Mouse (Mus musculus) forebrain, postnatal 0 days (tissue): ENCODE data around the gene Parp11. TPM values are rescaled to one million over a fixed set of nuclear protein-coding genes. Genes with fewer than 3 reads are reported as not detected.

Experiments used
- ATAC-seq: fragments of 200-750 bp; cut with Nextera tagmentation; 2 replicates; pipeline ENCODE4 v1.8.0; 2017; ENCODE audit warnings: mild to moderate bottlenecking, moderate library complexity
- DNase-seq: peaks from one replicate; pipeline ENCODE4 v3.0.0-alpha.2; 2015
- H3K27ac ChIP-seq: fragments of 300-500 bp; sonication (generic); 2 replicates; pipeline ENCODE4 v1.5.1; 2014; ENCODE audit warnings: low read depth, mild to moderate bottlenecking, antibody characterized with exemption, low read length, moderate library complexity, mixed read lengths
- H3K27me3 ChIP-seq: fragments of 300-500 bp; sonication (generic); 2 replicates; pipeline ENCODE4 v1.6.1; 2014; ENCODE audit warnings: mild to moderate bottlenecking, low read length, mixed read lengths; ENCODE audit not compliant: insufficient read depth
- H3K36me3 ChIP-seq: fragments of 300-500 bp; sonication (generic); 2 replicates; pipeline ENCODE4 v1.6.1; 2014; ENCODE audit warnings: mild to moderate bottlenecking, moderate library complexity; ENCODE audit not compliant: insufficient read depth
- H3K4me1 ChIP-seq: fragments of 300-500 bp; sonication (generic); 2 replicates; pipeline ENCODE4 v1.6.1; 2014; ENCODE audit warnings: antibody characterized with exemption; ENCODE audit not compliant: insufficient read depth
- H3K4me2 ChIP-seq: fragments of 300-500 bp; sonication (generic); 2 replicates; pipeline ENCODE4 v1.6.1; 2014; ENCODE audit warnings: low read depth, mild to moderate bottlenecking, moderate library complexity
- H3K4me3 ChIP-seq: fragments of 300-500 bp; sonication (generic); 2 replicates; pipeline ENCODE4 v1.5.1; 2014; ENCODE audit warnings: low read depth, low read length, mixed read lengths
- H3K9ac ChIP-seq: fragments of 300-500 bp; sonication (generic); 2 replicates; pipeline ENCODE4 v1.6.1; 2014; ENCODE audit warnings: mild to moderate bottlenecking
- H3K9me3 ChIP-seq: fragments of 300-500 bp; sonication (generic); 2 replicates; pipeline ENCODE4 v1.6.1; 2016; ENCODE audit warnings: low read length
- CTCF ChIP-seq: sonication (generic); IDR thresholded peaks from 2 replicates; pipeline ENCODE4 v1.5.1; 2016; ENCODE audit warnings: antibody characterized with exemption, control low read depth, low read depth
- WGBS: fragments of 180-500 bp; shearing (Covaris S2); extraction: QIAGEN DNeasy Blood & Tissue Kit; methylation state at CpG from one replicate; pipeline ENCODE4 v1.1.7; 2014; 5-methylcytosine and 5-hydroxymethylcytosine counted together
- polyA plus RNA-seq: library from polyadenylated mRNA; unstranded; fragments of >200 nt; fragmentation: Nextera tagmentation; extraction: Ambion mirVana; gene quantifications from 2 replicates; pipeline ENCODE4 v1.2.1, GENCODE M21; 2015
- total RNA-seq: library from RNA; depleted of rRNA; stranded (reverse); fragments of >200 nt; gene quantifications from 2 replicates; pipeline ENCODE4 v1.2.3, GENCODE M21; 2014

The Parp11 gene
- total and polyA plus RNA-seq, 2 experiments from 2014 or later, result 45.8 to 60.9 TPM

DNA sequence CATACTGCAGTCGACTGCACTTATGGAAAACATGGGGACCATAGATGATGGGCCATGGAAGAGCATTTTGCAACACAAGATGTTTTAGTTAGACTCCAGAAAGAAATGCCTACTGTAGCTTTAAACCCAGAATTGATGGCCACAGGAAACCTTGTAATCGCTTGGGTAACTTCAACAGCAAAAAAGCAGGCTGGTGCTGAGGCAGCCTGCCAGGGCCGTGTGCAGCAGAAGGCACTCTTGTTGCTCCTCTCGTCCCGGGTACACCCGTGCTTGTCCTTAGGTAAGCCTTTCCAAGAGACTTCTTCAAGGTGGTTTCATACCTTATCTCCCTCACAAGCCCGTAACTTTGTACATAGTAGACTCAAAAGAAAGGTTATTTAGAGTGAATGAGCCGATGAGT, 74.5 kb downstream of the Parp11 start:
- Histone ChIP-seq H3K9me3 (no peaks in the 10 kb centered on the region), H3K27me3 (no peaks in the 10 kb centered on the region), H3K4me1 (no peaks in the 10 kb centered on the region), H3K4me3 (no peak overlapping the region), H3K27ac (no peak overlapping the region), H3K4me2 (no peak overlapping the region), H3K36me3 (no peaks in the 10 kb centered on the region), H3K9ac (no peak overlapping the region)
- no peak for ATAC-seq
- TF ChIP-seq CTCF, result no peak
- WGBS, result 76% methylated on average over 8 of the region's 8 CpGs
- no peak for DNase-seq

DNA sequence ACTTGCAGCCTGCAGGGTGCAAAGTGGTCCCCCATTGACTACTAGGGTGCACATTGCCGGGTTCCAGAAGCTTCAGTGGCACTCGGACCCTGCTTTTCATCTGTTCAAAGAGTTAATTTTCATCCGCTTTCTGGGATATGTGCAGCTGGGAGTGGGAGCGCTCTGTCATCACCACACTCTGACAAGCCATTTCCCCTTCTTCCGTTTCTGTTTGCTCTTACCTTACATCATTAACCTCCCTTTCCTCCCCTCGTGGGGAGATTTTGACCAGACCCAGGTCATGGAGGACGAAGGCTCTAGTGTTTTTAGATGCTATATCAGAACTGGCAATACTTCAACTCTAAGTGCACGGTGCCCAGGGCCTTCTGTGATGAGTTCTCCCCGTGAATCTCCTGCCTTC, 75.7 kb downstream of the Parp11 start:
- H3K9ac ChIP-seq, result no peak overlapping the region
- DNase-seq, result no peak
- no peak overlapping the region for H3K4me2 ChIP-seq
- H3K27ac ChIP-seq, result no peak overlapping the region
- ATAC-seq, result no peak
- H3K27me3 ChIP-seq, result no peaks in the 10 kb centered on the region
- H3K36me3 ChIP-seq, result no peaks in the 10 kb centered on the region
- TF ChIP-seq CTCF, result no peak
- 78% methylated on average over 9 of the region's 9 CpGs for WGBS
- H3K4me3 ChIP-seq, result no peak overlapping the region
- H3K4me1 ChIP-seq, result no peaks in the 10 kb centered on the region
- no peaks in the 10 kb centered on the region for H3K9me3 ChIP-seq

DNA sequence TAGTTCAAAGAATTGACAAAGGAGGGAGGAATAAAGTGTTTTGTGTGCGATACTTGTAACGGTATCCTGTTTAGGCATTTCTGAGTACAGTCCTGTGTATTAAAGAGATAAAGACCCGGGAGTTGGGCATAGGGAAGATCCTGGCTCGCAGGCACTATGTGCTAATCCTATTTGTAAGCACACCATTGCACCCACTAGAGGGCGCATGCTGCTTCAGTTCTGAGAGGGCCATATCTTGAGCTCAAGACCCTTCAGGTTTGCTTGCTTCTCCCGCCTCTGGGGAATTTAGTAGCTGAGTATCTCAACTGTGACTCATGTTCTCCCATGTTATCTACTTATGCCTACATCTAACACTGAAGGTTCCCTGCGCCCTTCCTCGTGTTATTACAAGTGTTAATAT, 77.8 kb downstream of the Parp11 start:
- DNase-seq (peak; percentile 83), ATAC-seq (peak; percentile 81)
- no peak overlapping the region for H3K27ac ChIP-seq
- no peak overlapping the region for H3K9ac ChIP-seq
- no peaks in the 10 kb centered on the region for H3K4me1 ChIP-seq
- 33% methylated on average over 8 of the region's 8 CpGs for WGBS
- no peaks in the 10 kb centered on the region for H3K9me3 ChIP-seq
- no peak overlapping the region for H3K4me3 ChIP-seq
- TF ChIP-seq CTCF, result peak; percentile 87
- H3K36me3 ChIP-seq, result no peaks in the 10 kb centered on the region
- no peaks in the 10 kb centered on the region for H3K27me3 ChIP-seq
- H3K4me2 ChIP-seq, result no peak overlapping the region

DNA sequence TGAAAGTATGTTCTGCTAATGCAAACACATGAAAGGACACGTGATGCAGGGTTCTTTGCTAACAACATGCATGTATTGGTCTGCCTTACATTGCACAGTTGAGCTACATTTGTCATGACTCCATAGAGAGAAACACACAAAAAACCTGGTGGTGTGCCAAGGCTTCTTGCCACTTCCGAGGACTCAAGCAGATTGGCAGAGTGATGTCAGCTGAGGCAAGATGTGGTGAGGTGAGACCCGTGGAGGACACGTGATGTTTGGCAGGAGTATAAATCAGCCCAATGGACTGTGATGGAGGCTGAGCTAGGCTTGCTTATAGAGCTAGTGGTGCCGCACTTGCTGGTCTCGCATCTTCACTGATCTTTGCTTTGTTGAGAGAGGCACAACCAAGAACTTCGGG, 82.0 kb downstream of the Parp11 start:
- TF ChIP-seq CTCF, result no peak
- Histone ChIP-seq H3K36me3 (no peaks in the 10 kb centered on the region), H3K27me3 (no peaks in the 10 kb centered on the region), H3K4me1 (no peaks in the 10 kb centered on the region), H3K9me3 (no peaks in the 10 kb centered on the region), H3K4me3 (no peak overlapping the region), H3K9ac (no peak overlapping the region), H3K27ac (no peak overlapping the region), H3K4me2 (no peak overlapping the region)
- WGBS, result 75% methylated on average over 7 of the region's 7 CpGs
- no peak for DNase-seq
- ATAC-seq, result no peak

DNA sequence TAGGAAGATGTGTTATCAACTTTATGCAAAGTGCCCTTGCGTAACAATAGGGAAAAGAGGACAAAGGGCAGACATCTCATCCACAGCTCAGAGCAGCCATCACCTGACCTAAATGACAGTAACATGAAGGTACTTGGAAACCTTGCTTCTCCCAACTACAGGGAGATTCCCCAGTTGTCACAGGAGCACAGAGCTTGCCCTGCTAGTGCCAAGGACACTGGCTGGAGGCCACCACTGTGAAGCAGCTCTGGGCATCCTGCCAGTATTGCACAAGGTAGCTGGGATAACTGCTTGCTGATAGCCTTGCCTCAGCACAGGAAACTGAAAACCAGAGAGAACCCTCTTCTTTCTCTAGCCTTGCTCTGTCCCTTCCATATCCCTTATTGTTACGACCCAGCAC, 82.8 kb downstream of the Parp11 start:
- Histone ChIP-seq H3K9ac (no peak overlapping the region), H3K27me3 (no peaks in the 10 kb centered on the region), H3K9me3 (no peaks in the 10 kb centered on the region), H3K4me2 (no peak overlapping the region), H3K4me1 (no peaks in the 10 kb centered on the region), H3K4me3 (no peak overlapping the region), H3K27ac (no peak overlapping the region), H3K36me3 (no peaks in the 10 kb centered on the region)
- peak; percentile 55 for DNase-seq
- 66% methylated on average over 2 of the region's 2 CpGs for WGBS
- no peak for TF ChIP-seq CTCF
- ATAC-seq, result no peak

GRCm38 (mm10) chr6:127530206-127530605, 83.6 kb downstream of the Parp11 start:
- ATAC-seq (no peak), DNase-seq (no peak)
- no peak overlapping the region for H3K4me3 ChIP-seq
- no peak for TF ChIP-seq CTCF
- H3K9ac ChIP-seq, result no peak overlapping the region
- no peaks in the 10 kb centered on the region for H3K27me3 ChIP-seq
- H3K4me2 ChIP-seq, result no peak overlapping the region
- H3K36me3 ChIP-seq, result no peaks in the 10 kb centered on the region
- no peak overlapping the region for H3K27ac ChIP-seq
- WGBS, result 69% methylated on average over 3 of the region's 3 CpGs
- H3K4me1 ChIP-seq, result no peaks in the 10 kb centered on the region
- H3K9me3 ChIP-seq, result no peaks in the 10 kb centered on the region

GRCm38 (mm10) chr6:127531412-127532205, 85.0 kb downstream of the Parp11 start:
- H3K9me3 ChIP-seq, result no peaks in the 10 kb centered on the region
- no peak overlapping the region for H3K4me2 ChIP-seq
- ATAC-seq (no peak), DNase-seq (no peak)
- H3K36me3 ChIP-seq, result no peaks in the 10 kb centered on the region
- H3K4me1 ChIP-seq, result no peaks in the 10 kb centered on the region
- 56% methylated on average over 3 of the region's 3 CpGs for WGBS
- TF ChIP-seq CTCF, result no peak
- no peak overlapping the region for H3K9ac ChIP-seq
- H3K27ac ChIP-seq, result no peak overlapping the region
- no peak overlapping the region for H3K4me3 ChIP-seq
- H3K27me3 ChIP-seq, result no peaks in the 10 kb centered on the region
